Comparison of ENCODE assay signal across 15 mouse cellular contexts in genomic region chr17:28252281-28252648, GRCm38 (mm10). TPM values are rescaled to one million over a fixed set of nuclear protein-coding genes. Genes with fewer than 3 reads are reported as not detected.
DNase-seq lines count a peak whose midpoint lies in the region; ATAC-seq lines count a peak whose summit lies in the region.
"Had no signal": no experiment of that assay in that cellular context is flagged by ENCODE, and none has a peak within 500 bp of the region (broad histone marks: within the 10 kb centered on the region; RNA-seq: fewer than 3 reads in every experiment).

No protein-coding gene starts in this region.

- H3K4me3 ChIP-seq in heart, embryonic 16.5 days (ENCODE audit: low read length): no peak overlapping the region
- no peak overlapping the region for H3K4me3 ChIP-seq in heart, embryonic 12.5 days
- no peak overlapping the region for H3K4me3 ChIP-seq in liver, embryonic 13.5 days (replicated peaks)
- no peak overlapping the region for H3K4me3 ChIP-seq in liver, embryonic 11.5 days (ENCODE audit: low read depth, low read length)
- no peak overlapping the region for H3K4me3 ChIP-seq in embryonic facial prominence, embryonic 15.5 days (replicated peaks)
- H3K4me3 ChIP-seq in stomach, embryonic 15.5 days (replicated peaks): no peak overlapping the region
- H3K4me3 ChIP-seq: hindbrain, embryonic 12.5 days had no signal

- H3K4me2 ChIP-seq in heart, embryonic 16.5 days (ENCODE audit: low read depth, low read length): no peak overlapping the region
- H3K4me2 ChIP-seq in heart, embryonic 12.5 days: no peak overlapping the region
- no peak overlapping the region for H3K4me2 ChIP-seq in liver, embryonic 13.5 days
- H3K4me2 ChIP-seq in liver, embryonic 11.5 days: no peak overlapping the region
- H3K4me2 ChIP-seq in embryonic facial prominence, embryonic 15.5 days (replicated peaks): no peak overlapping the region
- H3K4me2 ChIP-seq in stomach, embryonic 15.5 days: no peak overlapping the region
- H3K4me2 ChIP-seq: hindbrain, embryonic 12.5 days; lung, embryonic 14.5 days had no signal

- ATAC-seq in heart, embryonic 16.5 days (replicated peaks; ENCODE audit: extremely low read depth, insufficient read depth, low FRiP score): peak; percentile 38
- ATAC-seq in heart, embryonic 12.5 days (ENCODE audit: insufficient number of reproducible peaks, low FRiP score): no peak
- no peak for ATAC-seq in liver, embryonic 13.5 days (ENCODE audit: low read depth)
- ATAC-seq in liver, embryonic 11.5 days (replicated peaks; ENCODE audit: low FRiP score): no peak
- no peak for ATAC-seq in embryonic facial prominence, embryonic 15.5 days (ENCODE audit: insufficient number of reproducible peaks, low FRiP score, low TSS enrichment, low read depth)
- no peak for ATAC-seq in stomach, embryonic 15.5 days (ENCODE audit: insufficient read depth, low FRiP score, low read depth)
- ATAC-seq: forebrain, embryonic 14.5 days had no signal

- H3K9me3 ChIP-seq in heart, embryonic 16.5 days (replicated peaks; ENCODE audit: control insufficient read depth, low read length): no peaks in the 10 kb centered on the region
- no peaks in the 10 kb centered on the region for H3K9me3 ChIP-seq in heart, embryonic 12.5 days (replicated peaks)
- H3K9me3 ChIP-seq in liver, embryonic 13.5 days (replicated peaks): no peaks in the 10 kb centered on the region
- no peaks in the 10 kb centered on the region for H3K9me3 ChIP-seq in liver, embryonic 11.5 days (ENCODE audit: control insufficient read depth, low read length)
- H3K9me3 ChIP-seq in embryonic facial prominence, embryonic 15.5 days (replicated peaks): no peaks in the 10 kb centered on the region
- H3K9me3 ChIP-seq in stomach, embryonic 15.5 days: no peaks in the 10 kb centered on the region
- H3K9me3 ChIP-seq: G1E; hindbrain, embryonic 12.5 days had no signal

- peaks cover 41% of the 10 kb centered on the region for H3K4me1 ChIP-seq in heart, embryonic 16.5 days (ENCODE audit: control insufficient read depth, insufficient read depth, low read length)
- H3K4me1 ChIP-seq in heart, embryonic 12.5 days (replicated peaks): peaks cover 43% of the 10 kb centered on the region
- H3K4me1 ChIP-seq in liver, embryonic 13.5 days (replicated peaks): peaks cover 69% of the 10 kb centered on the region
- H3K4me1 ChIP-seq in liver, embryonic 11.5 days (replicated peaks; ENCODE audit: control insufficient read depth, insufficient read depth, low read length): peaks cover 46% of the 10 kb centered on the region
- peaks cover 53% of the 10 kb centered on the region for H3K4me1 ChIP-seq in embryonic facial prominence, embryonic 15.5 days
- H3K4me1 ChIP-seq in stomach, embryonic 15.5 days: peaks cover 36% of the 10 kb centered on the region

- WGBS in heart, embryonic 16.5 days: 54% methylated on average over 5 of the region's 5 CpGs
- 84% methylated on average over 5 of the region's 5 CpGs for WGBS in heart, embryonic 12.5 days
- 83% methylated on average over 5 of the region's 5 CpGs for WGBS in liver, embryonic 13.5 days (ENCODE audit: insufficient replicate concordance)
- 81% methylated on average over 5 of the region's 5 CpGs for WGBS in liver, embryonic 11.5 days
- WGBS in embryonic facial prominence, embryonic 15.5 days: 60% methylated on average over 5 of the region's 5 CpGs
- WGBS in stomach, embryonic 15.5 days: 85% methylated on average over 5 of the region's 5 CpGs

- H3K27ac ChIP-seq in heart, embryonic 16.5 days (ENCODE audit: low read length): peak overlapping the region; percentile 53; the same call in 1 of the 2 replicates
- no peak overlapping the region for H3K27ac ChIP-seq in heart, embryonic 12.5 days (ENCODE audit: poor library complexity, severe bottlenecking)
- H3K27ac ChIP-seq in liver, embryonic 13.5 days: no peak overlapping the region
- no peak overlapping the region for H3K27ac ChIP-seq in liver, embryonic 11.5 days (ENCODE audit: low read depth, low read length)
- peak overlapping the region; percentile 35; the same call in 1 of the 2 replicates for H3K27ac ChIP-seq in embryonic facial prominence, embryonic 15.5 days (replicated peaks)
- H3K27ac ChIP-seq in stomach, embryonic 15.5 days: peak overlapping the region; percentile 51; the same call in 1 of the 2 replicates
- H3K27ac ChIP-seq: hindbrain, embryonic 12.5 days had no signal

- DNase-seq in liver, embryonic 13.5 days: no peak
- no peak for DNase-seq in liver, embryonic 11.5 days (ENCODE audit: low spot score)
- no peak for DNase-seq in cerebellum, postnatal 36 days
- DNase-seq: cerebellum, adult 9-10 months; kidney, postnatal 10 days; layer of hippocampus, adult 9-11 months; lung, embryonic 14.5 days; thymus, postnatal 4 days had no signal

- H3K9ac ChIP-seq in heart, embryonic 16.5 days (ENCODE audit: low read length): no peak overlapping the region
- no peak overlapping the region for H3K9ac ChIP-seq in heart, embryonic 12.5 days
- peak overlapping the region; percentile 1; the same call in 1 of the 2 replicates for H3K9ac ChIP-seq in liver, embryonic 13.5 days
- no peak overlapping the region for H3K9ac ChIP-seq in liver, embryonic 11.5 days (ENCODE audit: low read depth, low read length)
- H3K9ac ChIP-seq in embryonic facial prominence, embryonic 15.5 days: no peak overlapping the region
- no peak overlapping the region for H3K9ac ChIP-seq in stomach, embryonic 15.5 days
- H3K9ac ChIP-seq: hindbrain, embryonic 12.5 days; lung, embryonic 14.5 days had no signal

- H3K27me3 ChIP-seq in heart, embryonic 16.5 days (ENCODE audit: control insufficient read depth, insufficient read depth, low read length): no peaks in the 10 kb centered on the region
- H3K27me3 ChIP-seq in heart, embryonic 12.5 days (replicated peaks): no peaks in the 10 kb centered on the region
- no peaks in the 10 kb centered on the region for H3K27me3 ChIP-seq in liver, embryonic 13.5 days
- no peaks in the 10 kb centered on the region for H3K27me3 ChIP-seq in liver, embryonic 11.5 days (replicated peaks; ENCODE audit: control insufficient read depth, insufficient read depth, low read length)
- H3K27me3 ChIP-seq in embryonic facial prominence, embryonic 15.5 days: no peaks in the 10 kb centered on the region
- no peaks in the 10 kb centered on the region for H3K27me3 ChIP-seq in stomach, embryonic 15.5 days (replicated peaks)
- H3K27me3 ChIP-seq: hindbrain, embryonic 12.5 days had no signal

- no peaks in the 10 kb centered on the region for H3K36me3 ChIP-seq in heart, embryonic 16.5 days (ENCODE audit: control insufficient read depth, insufficient read depth)
- H3K36me3 ChIP-seq in heart, embryonic 12.5 days: no peaks in the 10 kb centered on the region
- H3K36me3 ChIP-seq in liver, embryonic 13.5 days: peaks cover 18% of the 10 kb centered on the region
- no peaks in the 10 kb centered on the region for H3K36me3 ChIP-seq in liver, embryonic 11.5 days (ENCODE audit: control insufficient read depth, insufficient read depth, low read length)
- H3K36me3 ChIP-seq in embryonic facial prominence, embryonic 15.5 days: no peaks in the 10 kb centered on the region
- peaks cover 5% of the 10 kb centered on the region; the same call in 1 of the 2 replicates for H3K36me3 ChIP-seq in stomach, embryonic 15.5 days
- H3K36me3 ChIP-seq: hindbrain, embryonic 12.5 days had no signal

RNA-seq across cellular contexts. Expression of gene Ppard, which starts 19.8 kb away (rescaled TPM):
- 1.2 and 1.8 TPM in 2 replicates for polyA plus RNA-seq in heart, embryonic 16.5 days (2015; fragmentation: Nextera tagmentation; extraction: Ambion mirVana)
- 1.1 and 1.4 TPM in 2 replicates for polyA plus RNA-seq in heart, embryonic 12.5 days (2016; fragmentation: Nextera tagmentation; extraction: Ambion mirVana)
- 1.3 and 1.4 TPM in 2 replicates for polyA plus RNA-seq in liver, embryonic 13.5 days (2015; fragmentation: Nextera tagmentation; extraction: Ambion mirVana)
- polyA plus RNA-seq in liver, embryonic 11.5 days (2014; fragmentation: Nextera tagmentation; extraction: Ambion mirVana): 1.6 and 2.3 TPM in 2 replicates
- polyA plus RNA-seq in embryonic facial prominence, embryonic 15.5 days (2015; fragmentation: Nextera tagmentation; extraction: Ambion mirVana): 3.2 and 4.0 TPM in 2 replicates
- 3.3 and 4.6 TPM in 2 replicates for polyA plus RNA-seq in stomach, embryonic 15.5 days (2015; fragmentation: Nextera tagmentation; extraction: Ambion mirVana)

RNA-seq across cellular contexts. Expression of gene Def6, which starts 44.7 kb away (rescaled TPM):
- 7.9 and 20.5 TPM in 2 replicates for polyA plus RNA-seq in heart, embryonic 16.5 days (2015; fragmentation: Nextera tagmentation; extraction: Ambion mirVana)
- 3.3 and 4.9 TPM in 2 replicates for polyA plus RNA-seq in heart, embryonic 12.5 days (2016; fragmentation: Nextera tagmentation; extraction: Ambion mirVana)
- 14.6 and 14.8 TPM in 2 replicates for polyA plus RNA-seq in liver, embryonic 13.5 days (2015; fragmentation: Nextera tagmentation; extraction: Ambion mirVana)
- 24.1 and 27.3 TPM in 2 replicates for polyA plus RNA-seq in liver, embryonic 11.5 days (2014; fragmentation: Nextera tagmentation; extraction: Ambion mirVana)
- polyA plus RNA-seq in embryonic facial prominence, embryonic 15.5 days (2015; fragmentation: Nextera tagmentation; extraction: Ambion mirVana): 18.4 and 19.8 TPM in 2 replicates
- polyA plus RNA-seq in stomach, embryonic 15.5 days (2015; fragmentation: Nextera tagmentation; extraction: Ambion mirVana): 9.6 and 10.0 TPM in 2 replicates

Comparison
In these comparisons a context has a peak if more than half of its experiments do, and no peak if none do; other contexts are left out.
1. H3K27ac ChIP-seq: peak in heart, embryonic 16.5 days (single experiment), embryonic facial prominence, embryonic 15.5 days (single experiment) and stomach, embryonic 15.5 days (single experiment); none in heart, embryonic 12.5 days (single experiment), liver, embryonic 13.5 days (single experiment) and liver, embryonic 11.5 days (single experiment).